Mouse (Mus musculus) thymus, postnatal 14 days (tissue): Measurements from ENCODE around the gene Dll3.

ENCODE experiments used
- DNase-seq: peaks from one replicate; pipeline ENCODE4 v3.0.0; 2021

Dll3 gene

GRCm38 (mm10) chr7:28306216-28306615, 4.2 kb upstream of the Dll3 start:
- no peak for DNase-seq

- no peak for DNase-seq
Measured at GRCm38 (mm10) chr7:28305641-28306040, 3.6 kb upstream of the Dll3 start.

DNA sequence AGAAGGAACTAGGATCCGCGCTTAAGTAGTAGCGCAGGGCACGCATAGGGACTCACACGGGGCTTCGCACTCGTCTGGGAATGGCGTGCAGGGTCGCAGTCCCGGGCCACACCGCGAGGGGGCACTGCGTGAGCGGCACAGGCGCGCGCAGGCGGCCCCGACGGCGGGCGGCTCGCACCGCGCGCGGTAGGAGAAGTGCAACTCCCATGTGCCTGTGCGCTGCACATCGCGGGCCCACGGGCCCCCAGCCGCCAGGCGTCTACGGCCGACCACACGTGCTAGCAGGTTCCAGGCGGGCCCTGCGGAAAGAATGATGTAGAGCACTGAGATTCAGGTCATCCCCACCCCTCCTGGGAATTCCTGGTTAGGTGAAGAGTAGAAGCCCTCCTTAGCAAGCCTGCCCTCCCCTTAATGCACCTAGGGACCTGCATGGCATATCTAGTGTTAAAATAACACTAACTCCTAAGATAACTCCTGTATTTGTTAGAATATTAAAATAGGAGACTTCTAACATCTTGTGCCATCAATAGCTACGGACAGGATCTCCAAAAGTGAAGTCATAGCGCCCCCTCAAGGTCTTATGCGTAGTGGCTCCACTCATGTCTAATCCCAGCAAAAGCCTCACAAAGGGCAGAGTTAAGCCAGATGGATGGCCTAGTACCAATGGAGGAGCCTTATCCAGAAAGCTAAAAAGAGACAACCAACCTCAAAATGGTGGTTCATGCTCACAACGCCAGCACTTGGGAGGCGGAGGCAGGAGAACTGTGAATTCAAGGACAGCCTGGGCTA, 3.0 kb downstream of the Dll3 start:
- DNase-seq = peak; percentile 47

GRCm38 (mm10) chr7:28294481-28294880, 7.6 kb downstream of the Dll3 start:
- peak; percentile 55 for DNase-seq

DNA sequence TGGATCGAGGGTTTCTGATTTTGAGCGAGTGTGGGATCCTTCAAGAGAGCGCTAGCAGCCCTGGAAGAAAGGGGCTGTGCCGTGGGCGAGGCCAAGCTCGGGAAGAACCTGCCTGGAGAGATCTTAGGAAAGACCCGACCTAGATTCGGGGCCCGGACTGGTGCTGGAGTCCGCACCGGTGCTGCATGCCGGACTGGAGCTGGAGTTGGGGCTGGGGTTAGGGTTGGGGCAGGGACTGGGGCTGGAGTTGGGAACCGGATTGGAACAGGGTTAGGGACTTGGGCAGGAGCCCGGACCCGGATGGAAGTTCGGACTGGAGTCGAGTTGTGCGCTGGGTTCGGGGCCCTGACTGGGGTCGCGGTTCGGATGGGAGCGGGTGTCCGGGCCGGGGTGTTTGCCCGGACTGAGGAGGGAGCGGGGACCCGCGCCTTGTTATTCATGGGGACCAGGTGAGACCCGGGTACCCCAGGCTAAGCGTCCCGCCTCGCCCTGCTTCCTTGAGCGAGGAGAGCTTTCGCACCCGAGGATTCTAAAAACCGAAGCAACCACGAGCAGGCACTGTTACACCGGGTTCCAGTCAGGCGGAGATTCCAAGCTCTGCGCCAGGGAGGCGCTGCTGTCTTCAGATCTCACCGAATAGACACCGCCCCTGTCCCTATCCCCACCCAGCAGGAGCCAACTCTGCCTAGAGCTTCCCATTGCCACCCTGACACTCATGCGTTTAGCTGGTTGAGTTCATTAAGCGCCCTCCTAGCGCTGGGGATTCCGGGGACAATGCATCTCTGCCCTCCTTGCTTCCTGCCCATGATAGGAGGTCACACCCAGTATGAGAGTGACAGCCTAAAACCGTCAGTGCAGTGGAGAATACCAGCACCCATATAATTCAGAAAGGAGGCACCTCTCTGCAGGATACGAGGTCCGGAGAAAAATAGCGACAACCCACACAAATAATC, 11.1 kb downstream of the Dll3 start, which contains the start of gene Selenov:
Gene Selenov, minus strand, starts transcription at position 549 of the 953 bp plus-strand sequence.
- DNase-seq = no peak

- peak; percentile 23 for DNase-seq
Measured at GRCm38 (mm10) chr7:28290165-28290564, 11.9 kb downstream of the Dll3 start.

DNA sequence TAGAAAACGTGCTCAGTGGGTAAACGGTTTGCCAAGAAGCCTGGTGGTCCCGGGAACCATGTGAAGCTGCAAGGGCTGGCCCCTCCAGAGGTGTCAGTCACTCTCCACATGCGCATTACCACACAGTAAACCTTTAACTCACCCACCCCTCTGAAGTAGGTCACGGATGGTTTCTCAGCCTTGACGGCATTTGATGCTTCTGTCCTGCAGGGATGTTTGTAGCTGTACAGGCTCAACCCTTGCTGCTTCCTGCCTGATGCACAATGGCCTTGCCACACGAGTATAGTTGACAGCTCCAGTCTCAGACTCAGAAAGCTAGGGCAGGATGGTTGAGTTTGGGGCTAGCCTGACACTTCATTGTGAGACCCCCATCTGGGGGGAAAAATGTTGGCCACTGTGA, 21.4 kb downstream of the Dll3 start:
- DNase-seq = peak; percentile 56

GRCm38 (mm10) chr7:28278279-28278652, 23.8 kb downstream of the Dll3 start:
- DNase-seq = no peak

- DNase-seq = peak; percentile 97
Measured at GRCm38 (mm10) chr7:28277615-28278278, 24.3 kb downstream of the Dll3 start, which contains the start of gene Eid2b. Eid2b (plus strand) TSS chr7:28277739.

DNA sequence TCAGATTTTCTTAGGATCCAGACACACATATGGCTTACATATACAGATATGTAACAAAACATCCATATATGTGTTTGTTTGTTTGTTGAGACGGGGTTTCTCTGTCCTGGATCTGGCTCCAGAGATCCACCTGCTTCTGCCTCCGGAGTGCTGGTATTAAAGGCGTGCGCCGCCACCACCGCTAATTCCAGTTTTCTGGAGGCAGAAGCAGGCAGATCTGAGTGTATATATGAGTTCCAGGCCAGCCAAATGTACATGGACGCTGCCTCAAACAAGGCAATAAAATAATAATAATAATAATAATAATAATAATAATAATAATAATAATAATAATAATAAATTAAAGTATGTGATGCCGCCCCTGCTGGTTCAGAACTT, 24.8 kb downstream of the Dll3 start:
- DNase-seq = no peak

GRCm38 (mm10) chr7:28271761-28272160, 30.3 kb downstream of the Dll3 start:
- no peak for DNase-seq

- DNase-seq = no peak
Measured at GRCm38 (mm10) chr7:28269355-28269754, 32.7 kb downstream of the Dll3 start.

GRCm38 (mm10) chr7:28268576-28268975, 33.5 kb downstream of the Dll3 start:
- no peak for DNase-seq

DNA sequence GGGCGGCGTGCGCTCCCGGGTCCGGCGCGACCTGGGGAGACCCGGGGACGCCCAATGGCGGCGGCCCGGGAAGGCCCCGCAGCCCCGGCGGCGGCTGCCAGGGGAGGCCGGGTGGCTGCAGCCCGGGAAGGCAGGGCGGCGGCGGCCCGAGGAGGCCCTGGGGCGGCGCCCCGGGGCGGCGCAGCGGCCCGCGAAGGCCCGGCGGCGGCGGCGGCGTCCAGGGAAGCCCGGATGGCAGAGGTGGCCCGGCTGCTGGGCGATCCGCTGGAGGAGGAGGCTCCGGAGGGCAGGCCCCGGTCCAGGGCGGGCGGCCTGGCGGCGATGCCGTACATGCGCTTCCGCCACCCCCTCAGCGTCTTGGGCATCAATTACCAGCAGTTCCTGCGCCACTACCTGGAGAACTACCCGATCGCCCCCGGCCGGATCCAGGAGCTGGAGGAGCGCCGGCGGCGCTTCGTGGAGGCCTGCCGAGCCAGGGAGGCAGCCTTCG, 34.0 kb downstream of the Dll3 start:
- peak; percentile 50 for DNase-seq

DNA sequence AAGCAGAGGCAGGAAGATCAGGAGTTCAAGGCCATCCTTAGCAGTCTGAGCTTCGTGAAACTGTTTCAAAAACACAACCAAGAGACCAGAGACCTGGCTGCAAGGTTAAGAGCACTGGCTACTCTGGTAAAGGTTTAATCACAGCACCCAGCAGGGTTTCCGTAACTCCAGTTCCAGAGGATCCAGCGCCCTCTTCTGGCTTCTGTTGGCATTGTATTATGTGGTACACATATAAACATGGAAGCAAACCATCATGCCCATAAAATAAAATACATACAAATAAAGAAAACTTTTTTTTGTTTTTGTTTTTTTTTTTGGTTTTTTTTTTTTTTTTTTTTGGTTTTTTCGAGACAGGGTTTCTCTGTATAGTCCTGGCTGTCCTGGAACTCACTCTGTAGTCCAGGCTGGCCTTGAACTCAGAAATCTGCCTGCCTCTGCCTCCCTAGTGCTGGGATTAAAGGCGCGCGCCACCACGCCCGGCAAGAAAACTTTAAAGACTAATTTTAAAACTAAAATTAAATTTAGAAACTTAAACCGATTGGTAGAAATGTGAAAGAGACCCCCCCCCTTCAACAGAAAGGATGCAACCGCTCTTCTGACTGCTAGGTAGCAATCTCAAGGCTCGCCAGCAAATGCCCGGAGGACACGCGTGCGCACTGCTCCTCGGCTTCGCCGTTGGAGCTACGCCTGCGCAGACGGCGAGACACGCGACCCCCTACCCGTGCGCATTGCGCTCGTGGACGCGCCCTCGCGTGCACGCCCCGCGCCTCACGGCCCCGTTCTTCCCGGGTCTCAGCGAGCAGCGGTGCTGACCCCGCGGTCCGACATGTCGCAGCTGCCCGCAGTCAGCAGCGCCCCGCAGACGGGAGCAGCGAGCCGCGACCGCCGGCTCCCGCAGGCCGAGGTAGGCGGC, 34.7 kb downstream of the Dll3 start, which contains the start of gene Eid2:
Gene Eid2, plus strand, starts transcription at position 753 of the 913 bp plus-strand sequence.
- DNase-seq = peak; percentile 83

GRCm38 (mm10) chr7:28265391-28265790, 36.6 kb downstream of the Dll3 start:
- no peak for DNase-seq

DNA sequence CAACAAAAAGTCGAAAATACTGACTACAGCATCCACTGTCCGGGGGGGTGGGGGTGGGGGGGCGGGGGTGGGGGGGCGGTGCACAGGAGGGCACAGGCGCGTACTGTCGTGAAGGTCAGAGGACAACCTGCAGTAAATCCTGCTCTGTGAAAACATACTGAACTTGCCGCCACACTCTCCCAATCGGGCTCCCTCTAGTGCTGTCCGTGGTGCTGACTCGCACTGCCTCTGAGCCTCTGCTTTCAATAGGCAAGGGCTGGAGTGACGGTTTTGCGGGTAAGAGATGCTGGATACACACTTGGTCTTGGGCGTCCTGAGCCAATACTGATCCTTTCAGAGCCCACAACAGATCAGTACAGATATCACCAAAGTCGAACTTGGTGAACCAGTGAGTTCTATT, 38.3 kb downstream of the Dll3 start:
- peak; percentile 78 for DNase-seq

DNA sequence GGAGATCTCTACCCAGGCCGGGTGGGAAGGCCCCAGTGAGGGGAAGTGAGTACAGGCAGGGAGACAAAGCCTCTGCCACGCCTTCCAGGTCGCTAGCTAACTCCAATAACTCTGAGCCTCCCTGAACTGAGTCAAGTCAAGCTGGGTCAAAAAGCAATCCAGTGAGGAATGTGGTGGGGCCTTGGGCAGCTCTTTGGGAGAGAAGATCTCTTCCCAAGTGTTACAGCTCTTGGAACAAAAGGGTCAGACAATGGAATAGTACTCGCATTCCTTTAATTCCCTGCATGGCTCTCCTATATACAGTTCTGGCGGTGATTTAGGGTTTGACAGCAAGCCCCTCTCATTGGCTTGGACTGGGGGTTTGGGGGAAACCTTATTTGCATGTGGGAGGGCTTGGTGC, 39.2 kb downstream of the Dll3 start:
- DNase-seq = no peak

DNA sequence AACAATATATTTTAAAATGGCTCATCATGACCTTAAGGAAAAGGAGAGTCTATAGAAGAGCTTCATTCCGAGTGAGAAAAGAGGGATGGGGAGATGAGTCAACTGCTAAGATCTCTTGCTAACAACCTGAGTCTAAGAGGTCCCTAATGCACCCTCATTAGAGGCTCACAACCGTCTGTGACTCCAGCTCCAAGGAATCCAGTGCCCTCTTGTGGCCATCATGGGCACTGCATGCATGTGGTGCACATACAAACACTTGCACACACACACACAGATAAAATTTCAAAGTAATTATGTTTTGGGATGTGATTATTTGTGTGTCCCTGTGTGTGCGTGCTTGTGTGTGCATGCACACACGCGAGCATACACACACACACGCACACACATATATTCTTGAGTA, 46.6 kb downstream of the Dll3 start:
- no peak for DNase-seq

- DNase-seq = no peak
Measured at GRCm38 (mm10) chr7:28254591-28254990, 47.4 kb downstream of the Dll3 start.

DNA sequence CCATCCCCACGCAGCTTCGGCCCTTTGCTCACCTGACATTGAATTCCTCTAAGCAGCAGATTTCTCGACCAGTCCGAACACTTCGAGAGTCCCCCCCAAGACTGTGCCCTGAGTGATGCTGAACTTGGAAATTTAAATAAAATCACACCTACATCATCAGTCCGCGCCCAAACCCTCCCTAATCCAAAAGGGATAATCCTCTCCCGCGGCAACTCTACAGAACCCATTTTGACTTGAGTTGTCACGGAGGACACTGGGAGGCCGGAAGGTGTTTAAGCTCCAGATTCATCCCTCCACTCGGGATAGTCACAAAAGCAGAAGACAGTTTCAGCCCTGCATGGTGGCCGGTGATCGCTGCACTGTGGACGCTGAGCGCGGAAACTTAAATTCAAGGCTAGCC, 50.1 kb downstream of the Dll3 start:
- no peak for DNase-seq

DNA sequence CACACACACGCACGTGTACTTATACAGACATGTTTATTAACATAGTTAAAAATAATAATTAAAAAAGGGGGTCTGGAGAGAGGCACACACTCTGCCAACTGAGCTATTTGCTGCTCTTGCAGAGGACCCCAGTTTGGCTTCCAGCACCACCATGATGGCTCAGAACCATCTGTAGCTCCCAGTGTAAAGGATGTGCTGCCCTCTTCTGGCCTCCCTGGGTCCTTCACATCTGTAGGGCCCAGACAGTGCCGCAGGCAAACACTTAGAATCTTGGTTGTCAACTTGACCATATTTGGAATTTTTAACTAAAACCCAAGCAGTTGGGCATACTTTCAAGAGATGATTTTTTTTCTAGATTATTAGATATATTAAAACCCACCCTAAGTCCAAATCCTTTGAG, 53.1 kb downstream of the Dll3 start:
- DNase-seq = no peak
